Mouse (Mus musculus) kidney, embryonic 16.5 days (tissue): ENCODE data around the gene Olfr237-ps1. TPM values are rescaled to one million over a fixed set of nuclear protein-coding genes. Genes with fewer than 3 reads are reported as not detected.
"Not testable (repeated sequence)": the region's sequence is repeated elsewhere in the genome, so short reads cannot be mapped to it uniquely, and the experiment has no call there.

ENCODE experiments used
- ATAC-seq: fragments of 200-750 bp; cut with Nextera tagmentation; 2 replicates; pipeline ENCODE4 v1.8.0; 2017; ENCODE audit warnings: moderate TSS enrichment; ENCODE audit not compliant: low FRiP score, low TSS enrichment
- H3K27ac ChIP-seq: fragments of 300-500 bp; sonication (generic); 2 replicates; pipeline ENCODE4 v1.5.1; 2014; ENCODE audit warnings: low read length
- H3K27me3 ChIP-seq: fragments of 300-500 bp; sonication (generic); 2 replicates; pipeline ENCODE4 v1.6.1; 2014; ENCODE audit warnings: low read length, control low read depth, mixed read lengths; ENCODE audit not compliant: insufficient read depth
- H3K36me3 ChIP-seq: fragments of 300-500 bp; sonication (generic); 2 replicates; pipeline ENCODE4 v1.6.1; 2014; ENCODE audit warnings: low read length, control low read depth, mixed read lengths; ENCODE audit not compliant: insufficient read depth
- H3K4me1 ChIP-seq: fragments of 300-500 bp; sonication (generic); 2 replicates; pipeline ENCODE4 v1.6.1; 2014; ENCODE audit warnings: low read length, control low read depth, mixed read lengths; ENCODE audit not compliant: insufficient read depth
- H3K4me2 ChIP-seq: fragments of 300-500 bp; sonication (generic); replicated peaks from 2 replicates; pipeline ENCODE4 v1.6.1; 2014; ENCODE audit warnings: low read depth, low read length
- H3K4me3 ChIP-seq: fragments of 300-500 bp; sonication (generic); 2 replicates; pipeline ENCODE4 v1.5.1; 2014; ENCODE audit warnings: mild to moderate bottlenecking, low read length
- H3K9ac ChIP-seq: fragments of 300-500 bp; sonication (generic); replicated peaks from 2 replicates; pipeline ENCODE4 v1.6.1; 2014; ENCODE audit warnings: low read length
- H3K9me3 ChIP-seq: fragments of 300-500 bp; sonication (generic); 2 replicates; pipeline ENCODE4 v1.6.1; 2016; ENCODE audit warnings: low read length, control low read depth
- WGBS: fragments of 180-500 bp; shearing (Covaris S2); extraction: QIAGEN DNeasy Blood & Tissue Kit; methylation state at CpG from one replicate; pipeline ENCODE4 v1.1.7; 2014; 5-methylcytosine and 5-hydroxymethylcytosine counted together
- polyA plus RNA-seq: library from polyadenylated mRNA; unstranded; fragments of >200 nt; fragmentation: Nextera tagmentation; extraction: Ambion mirVana; gene quantifications from 2 replicates; pipeline ENCODE4 v1.2.1, GENCODE M21; 2015

The Olfr237-ps1 gene
- polyA plus RNA-seq, result not detected in 2 replicates

DNA sequence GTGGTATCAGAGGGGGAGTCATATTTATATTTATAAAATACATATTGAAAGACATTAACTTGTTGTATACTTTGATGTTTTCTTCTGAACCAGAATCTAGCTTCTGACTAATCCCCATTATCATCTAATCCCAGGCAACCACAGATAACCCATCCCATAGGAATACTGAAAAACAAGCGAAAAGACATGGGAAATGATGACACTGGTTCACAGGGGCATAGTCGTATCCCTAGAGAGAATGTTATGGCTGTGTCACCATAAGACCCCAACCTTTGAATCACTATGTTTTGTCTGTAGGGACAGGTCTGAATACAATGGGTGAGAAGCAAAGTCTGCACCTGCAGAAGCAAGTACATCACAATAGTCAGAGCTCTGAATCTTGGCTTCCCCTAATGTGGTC is at the start of gene Olfr237-ps1:
Gene Olfr237-ps1, plus strand, starts transcription at position 301 of the 400 bp plus-strand sequence.
- H3K4me2 ChIP-seq, H3K36me3 ChIP-seq, H3K9me3 ChIP-seq, H3K27me3 ChIP-seq, ATAC-seq, H3K4me3 ChIP-seq, H3K9ac ChIP-seq, H3K27ac ChIP-seq, H3K4me1 ChIP-seq: not testable (repeated sequence)
- 89% methylated on average over 2 of the region's 2 CpGs for WGBS

DNA sequence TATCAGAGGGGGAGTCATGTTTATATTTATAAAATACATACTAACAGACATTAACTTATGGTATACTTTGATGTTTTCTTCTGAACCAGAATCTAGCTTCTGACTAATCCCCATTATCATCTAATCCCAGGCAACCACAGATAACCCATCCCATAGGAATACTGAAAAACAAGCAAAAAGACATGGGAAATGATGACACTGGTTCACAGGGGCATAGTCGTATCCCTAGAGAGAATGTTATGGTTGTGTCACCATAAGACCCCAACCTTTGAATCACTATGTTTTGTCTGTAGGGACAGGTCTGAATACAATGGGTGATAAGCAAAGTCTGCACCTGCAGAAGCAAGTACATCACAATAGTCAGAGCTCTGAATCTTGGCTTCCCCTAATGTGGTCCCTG is 40.3 kb upstream of the Olfr237-ps1 start, which contains the start of gene Olfr441:
Gene Olfr441, plus strand, starts transcription at position 301 of the 400 bp plus-strand sequence.
- not testable (repeated sequence) for H3K36me3 ChIP-seq, H3K9me3 ChIP-seq, H3K4me3 ChIP-seq, H3K27ac ChIP-seq, H3K27me3 ChIP-seq, H3K4me2 ChIP-seq, H3K4me1 ChIP-seq, ATAC-seq, H3K9ac ChIP-seq
- 96% methylated on average over 1 of the region's 1 CpGs for WGBS

DNA sequence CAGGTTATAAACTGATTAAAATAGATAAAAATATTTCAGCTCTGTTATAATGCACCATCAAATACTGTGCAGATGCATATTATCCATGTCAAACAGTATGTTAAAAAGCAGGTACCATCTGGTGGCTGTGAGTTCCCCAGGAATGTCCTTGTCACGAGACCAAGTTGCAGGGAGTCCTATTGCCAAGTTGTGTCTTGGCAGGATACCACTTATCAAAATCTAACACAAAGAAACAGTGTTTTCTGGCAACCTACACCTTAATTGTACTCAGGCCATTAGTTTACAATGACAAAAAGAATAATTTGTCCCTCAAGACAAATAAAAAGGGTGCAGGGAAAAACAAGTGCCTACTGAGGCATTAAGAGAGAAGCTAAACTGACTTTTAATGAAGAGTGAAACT is 13.1 kb downstream of the Olfr237-ps1 start:
- Histone ChIP-seq H3K27me3 (no peaks in the 10 kb centered on the region), H3K4me1 (no peaks in the 10 kb centered on the region), H3K9ac (no peak overlapping the region), H3K4me2 (no peak overlapping the region), H3K36me3 (no peaks in the 10 kb centered on the region), H3K4me3 (no peak overlapping the region), H3K27ac (no peak overlapping the region), H3K9me3 (no peaks in the 10 kb centered on the region)
- WGBS, result 74% methylated on average over 1 of the region's 1 CpGs
- ATAC-seq, result no peak

DNA sequence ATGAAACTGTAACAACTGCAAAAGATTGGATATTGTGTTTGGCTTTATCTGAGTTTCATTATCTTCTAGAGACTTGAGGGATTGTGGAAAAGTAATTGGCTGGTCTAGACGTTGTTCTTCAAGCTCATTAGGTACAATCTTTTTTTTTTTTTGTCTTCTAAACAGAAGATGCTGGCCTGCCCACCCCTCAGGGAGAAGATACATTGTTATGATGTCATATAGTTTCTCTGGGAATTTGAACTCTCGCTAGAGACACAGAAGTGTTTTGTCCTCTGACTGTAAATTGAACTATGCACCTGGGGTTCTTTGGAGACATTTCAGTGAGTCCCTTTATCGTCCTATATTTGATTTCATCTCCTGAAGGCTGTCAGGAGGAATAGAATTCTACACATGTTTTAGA is 16.6 kb downstream of the Olfr237-ps1 start, which contains the start of gene Olfr437:
Gene Olfr437, plus strand, starts transcription at position 301 of the 400 bp plus-strand sequence.
- ATAC-seq, result no peak
- H3K27me3 ChIP-seq, result no peaks in the 10 kb centered on the region
- no peaks in the 10 kb centered on the region for H3K4me1 ChIP-seq
- no peak within 1 kb of the TSS for H3K9ac ChIP-seq
- no peak within 1 kb of the TSS for H3K27ac ChIP-seq
- no peak within 1 kb of the TSS for H3K4me2 ChIP-seq
- no peak within 1 kb of the TSS for H3K4me3 ChIP-seq
- H3K9me3 ChIP-seq, result no peaks in the 10 kb centered on the region
- WGBS, result 69% methylated on average over 3 of the region's 3 CpGs
- H3K36me3 ChIP-seq, result no peaks in the 10 kb centered on the region

DNA sequence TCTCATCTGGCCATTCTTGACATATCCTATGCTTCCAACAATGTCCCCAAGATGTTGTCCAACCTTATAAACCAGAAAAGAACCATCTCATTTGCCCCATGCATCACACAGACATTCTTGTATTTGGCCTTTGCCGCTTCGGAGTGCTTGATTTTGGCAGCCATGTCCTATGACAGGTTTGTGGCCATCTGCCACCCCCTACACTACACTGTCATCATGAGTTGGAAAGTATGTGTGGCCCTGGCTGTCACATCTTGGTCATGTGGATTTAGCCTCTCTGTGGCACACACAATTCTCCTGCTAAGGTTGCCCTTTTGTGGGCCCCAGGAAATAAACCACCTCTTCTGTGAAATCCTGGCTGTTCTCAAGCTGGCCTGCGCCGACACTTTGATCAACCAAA is 20.9 kb downstream of the Olfr237-ps1 start:
- Histone ChIP-seq H3K9me3 (no peaks in the 10 kb centered on the region), H3K4me1 (no peaks in the 10 kb centered on the region), H3K4me3 (no peak overlapping the region), H3K9ac (no peak overlapping the region), H3K4me2 (no peak overlapping the region), H3K27ac (no peak overlapping the region), H3K36me3 (no peaks in the 10 kb centered on the region), H3K27me3 (no peaks in the 10 kb centered on the region)
- ATAC-seq, result no peak
- 91% methylated on average over 4 of the region's 4 CpGs for WGBS

DNA sequence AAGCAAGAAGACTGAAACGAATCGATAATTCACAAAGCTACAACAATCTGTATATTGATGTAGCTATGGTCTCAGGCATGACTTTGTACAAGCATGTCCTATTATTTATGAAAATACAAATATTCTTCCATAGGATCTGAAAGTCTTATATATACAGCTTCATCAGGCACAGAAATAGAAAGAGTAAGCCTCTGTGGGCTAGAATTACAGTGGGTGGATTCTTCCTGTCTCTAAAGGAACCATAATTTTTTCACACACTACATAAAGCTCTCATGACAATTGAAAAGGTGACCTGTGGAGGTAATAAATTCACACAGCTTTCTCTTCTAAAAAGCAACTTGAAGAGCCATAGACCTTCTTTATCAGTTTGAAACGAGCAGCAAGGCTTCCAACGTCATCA is 25.5 kb downstream of the Olfr237-ps1 start, which contains the start of gene Olfr13:
Gene Olfr13, plus strand, starts transcription at position 301 of the 400 bp plus-strand sequence.
- H3K9me3 ChIP-seq, result no peaks in the 10 kb centered on the region
- H3K4me1 ChIP-seq, result no peaks in the 10 kb centered on the region
- H3K27ac ChIP-seq, result no peak within 1 kb of the TSS
- no peak within 1 kb of the TSS for H3K9ac ChIP-seq
- no peak within 1 kb of the TSS for H3K4me2 ChIP-seq
- H3K36me3 ChIP-seq, result no peaks in the 10 kb centered on the region
- WGBS, result 55% methylated on average over 4 of the region's 4 CpGs
- ATAC-seq, result no peak
- H3K27me3 ChIP-seq, result no peaks in the 10 kb centered on the region
- no peak within 1 kb of the TSS for H3K4me3 ChIP-seq

DNA sequence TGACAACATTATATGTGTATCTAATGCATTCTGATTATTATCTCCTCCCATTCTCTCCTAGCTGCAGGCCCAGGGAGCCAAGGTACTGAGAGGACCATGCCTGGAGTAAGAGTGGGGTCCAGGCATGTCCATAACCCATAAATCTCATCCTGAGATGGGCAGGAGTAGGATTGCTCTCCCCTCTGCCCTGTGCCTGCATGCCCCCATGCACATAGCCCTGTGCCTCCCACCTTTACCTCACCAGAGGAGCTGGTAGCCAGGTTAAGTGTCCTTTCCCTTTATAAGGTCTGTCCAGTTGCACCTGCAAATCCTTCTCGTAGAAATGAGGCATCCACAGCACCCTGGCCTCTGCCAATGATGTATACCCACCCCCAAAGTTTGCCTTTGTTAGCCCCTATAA is 31.8 kb downstream of the Olfr237-ps1 start:
- H3K27me3 ChIP-seq, result no peaks in the 10 kb centered on the region
- no peak overlapping the region for H3K9ac ChIP-seq
- 59% methylated on average over 1 of the region's 1 CpGs for WGBS
- H3K4me1 ChIP-seq, result no peaks in the 10 kb centered on the region
- no peak overlapping the region for H3K4me3 ChIP-seq
- no peak overlapping the region for H3K27ac ChIP-seq
- H3K36me3 ChIP-seq, result no peaks in the 10 kb centered on the region
- no peak overlapping the region for H3K4me2 ChIP-seq
- no peaks in the 10 kb centered on the region for H3K9me3 ChIP-seq
- no peak for ATAC-seq

DNA sequence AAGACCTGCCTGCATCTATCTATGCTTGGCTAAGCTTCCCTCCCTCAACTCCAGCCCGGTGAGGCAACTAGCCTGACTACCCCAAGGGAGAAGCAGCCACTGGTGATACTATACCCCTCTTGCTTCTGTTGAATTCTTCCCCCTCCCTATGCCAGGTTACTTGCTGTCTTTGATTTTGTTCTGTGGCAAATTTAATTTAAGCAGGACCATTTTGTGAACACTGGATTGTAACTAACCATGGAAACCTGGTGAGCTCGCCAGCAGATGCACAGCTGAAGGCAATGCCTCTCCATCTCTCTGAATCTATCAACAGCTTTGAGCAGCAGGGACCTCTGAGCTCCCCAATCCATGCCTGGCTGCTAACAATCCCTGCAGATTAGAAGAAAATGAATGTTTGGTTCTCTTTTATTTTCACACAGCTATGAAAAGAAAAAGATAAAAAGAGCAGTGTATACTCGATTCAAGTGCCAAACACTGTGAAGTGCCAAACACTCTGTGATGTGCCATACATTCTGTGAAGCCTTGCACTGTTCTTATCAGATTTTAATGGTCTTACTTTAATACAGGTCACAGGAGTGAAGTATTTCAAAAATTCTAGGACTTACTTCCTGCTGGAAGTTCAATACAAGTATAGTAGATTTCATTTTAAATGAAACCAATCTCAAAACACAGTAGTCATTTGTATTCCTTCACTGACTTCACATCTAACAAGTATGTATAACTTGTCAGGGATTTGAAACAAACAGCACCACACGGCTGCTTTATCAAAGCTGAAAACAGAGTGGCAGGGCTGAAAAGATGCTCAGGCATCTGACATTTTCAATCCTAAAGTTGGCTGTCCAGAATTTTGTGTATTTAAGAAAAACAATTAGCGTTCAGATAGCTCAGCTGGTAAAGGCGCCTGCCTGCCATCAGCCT is 32.5 kb downstream of the Olfr237-ps1 start:
- Histone ChIP-seq H3K9me3 (no peaks in the 10 kb centered on the region), H3K4me3 (no peak overlapping the region), H3K9ac (no peak overlapping the region), H3K4me1 (no peaks in the 10 kb centered on the region), H3K27me3 (no peaks in the 10 kb centered on the region), H3K27ac (no peak overlapping the region), H3K4me2 (no peak overlapping the region), H3K36me3 (no peaks in the 10 kb centered on the region)
- WGBS, result 68% methylated on average over 6 of the region's 6 CpGs
- no peak for ATAC-seq

DNA sequence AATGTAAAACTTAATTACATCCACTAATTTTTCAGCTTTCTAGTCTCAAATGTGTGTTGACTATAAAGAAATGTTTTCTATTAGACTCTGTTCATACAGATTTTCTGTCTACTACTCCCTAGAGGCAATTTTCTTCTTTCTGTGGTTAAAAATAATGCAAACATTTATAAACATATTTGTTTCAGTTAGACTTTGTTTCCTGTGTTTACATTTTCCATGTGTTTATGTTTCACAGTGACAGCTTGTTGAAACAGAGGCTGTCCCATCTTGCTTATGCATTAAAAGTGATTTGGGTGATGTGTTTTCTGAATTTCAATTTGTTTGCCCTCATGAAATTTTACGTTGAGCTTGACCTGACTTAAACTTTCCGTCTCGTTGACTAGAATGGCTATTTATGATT is 44.6 kb downstream of the Olfr237-ps1 start:
- Histone ChIP-seq H3K9me3 (no peaks in the 10 kb centered on the region), H3K9ac (no peak overlapping the region), H3K27me3 (no peaks in the 10 kb centered on the region), H3K4me2 (no peak overlapping the region), H3K27ac (no peak overlapping the region), H3K4me3 (no peak overlapping the region), H3K36me3 (no peaks in the 10 kb centered on the region), H3K4me1 (no peaks in the 10 kb centered on the region)
- no peak for ATAC-seq
- 69% methylated on average over 3 of the region's 3 CpGs for WGBS

DNA sequence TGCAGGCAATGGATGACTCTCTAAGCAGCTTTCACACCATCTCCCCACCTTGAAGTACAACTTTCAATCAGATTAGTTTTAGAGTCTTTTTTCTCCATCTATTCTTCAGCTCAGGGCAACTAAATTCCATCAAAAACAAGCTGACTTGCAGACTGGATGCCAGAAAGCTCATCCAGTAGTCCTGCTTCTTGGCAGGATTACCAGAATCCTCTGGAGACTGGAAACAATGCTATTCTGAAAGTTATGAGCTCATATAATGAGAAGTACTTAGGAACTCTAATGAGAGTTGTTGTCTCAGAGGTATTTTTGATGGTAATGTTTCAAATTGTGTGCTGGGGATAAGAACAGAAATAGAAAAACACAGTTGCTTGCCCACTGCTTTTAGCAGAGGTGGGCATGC is 50.4 kb downstream of the Olfr237-ps1 start, which contains the start of gene Olfr435:
Gene Olfr435, plus strand, starts transcription at position 366 of the 400 bp plus-strand sequence.
- H3K9me3 ChIP-seq, result no peaks in the 10 kb centered on the region
- H3K9ac ChIP-seq, result no peak within 1 kb of the TSS
- no peak within 1 kb of the TSS for H3K4me3 ChIP-seq
- ATAC-seq, result no peak
- no peaks in the 10 kb centered on the region for H3K27me3 ChIP-seq
- no peak within 1 kb of the TSS for H3K27ac ChIP-seq
- no peaks in the 10 kb centered on the region for H3K36me3 ChIP-seq
- no peaks in the 10 kb centered on the region for H3K4me1 ChIP-seq
- no peak within 1 kb of the TSS for H3K4me2 ChIP-seq
